Mouse (Mus musculus) retina, adult 2 months (tissue): ENCODE data around the gene Nradd.

ENCODE experiments used
- DNase-seq: peaks from one replicate; pipeline ENCODE4 v3.0.0-alpha.2; 2012; ENCODE audit warnings: low read depth, low spot score

The Nradd gene

GRCm38 (mm10) chr9:110652963-110653654 is 28.9 kb upstream of the Nradd start:
- no peak for DNase-seq

GRCm38 (mm10) chr9:110651931-110652722 is 27.9 kb upstream of the Nradd start:
- no peak for DNase-seq

- DNase-seq = no peak
These were observed 25.5 kb upstream of the Nradd start for GRCm38 (mm10) chr9:110649775-110650174.

DNA sequence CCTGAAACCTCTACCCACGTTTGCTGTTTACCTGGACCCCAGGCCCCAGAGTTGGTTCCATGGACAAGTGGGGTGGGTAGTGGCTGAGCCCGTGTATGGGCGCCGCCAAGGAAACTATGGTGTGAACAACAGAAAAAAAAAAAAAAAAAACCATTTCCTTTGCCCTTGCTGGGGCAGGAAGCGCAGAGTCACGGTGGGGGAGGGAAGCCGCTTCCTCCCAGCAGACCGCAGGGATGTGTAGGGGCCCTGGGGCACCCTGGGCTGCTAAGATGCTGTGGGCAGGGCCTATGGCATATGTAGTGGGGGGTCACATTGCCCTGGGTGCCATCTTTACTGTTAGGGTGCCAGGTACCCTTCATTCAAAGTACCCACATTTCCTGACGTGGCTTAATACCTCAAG is 21.0 kb upstream of the Nradd start:
- DNase-seq = no peak

DNA sequence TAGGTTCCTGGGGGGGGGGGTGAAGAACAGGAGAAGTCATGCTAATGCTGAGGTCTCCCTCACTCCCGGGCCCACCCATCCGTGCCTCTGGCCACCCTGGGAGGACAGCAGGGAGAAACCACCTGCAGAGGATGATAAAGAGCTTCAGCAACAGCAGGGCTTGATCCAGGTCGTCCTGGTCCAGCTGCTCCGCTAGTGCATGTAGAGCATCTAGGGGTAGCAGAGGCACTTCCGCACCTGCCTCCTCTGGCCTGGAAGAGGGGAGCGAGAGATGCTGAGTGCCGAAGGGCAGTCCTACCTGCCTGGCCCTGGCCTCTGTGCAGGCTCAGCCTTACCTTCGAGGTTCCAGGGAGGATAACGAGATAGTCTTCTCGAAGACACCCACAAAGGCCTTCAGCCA is 20.0 kb upstream of the Nradd start:
- no peak for DNase-seq

DNA sequence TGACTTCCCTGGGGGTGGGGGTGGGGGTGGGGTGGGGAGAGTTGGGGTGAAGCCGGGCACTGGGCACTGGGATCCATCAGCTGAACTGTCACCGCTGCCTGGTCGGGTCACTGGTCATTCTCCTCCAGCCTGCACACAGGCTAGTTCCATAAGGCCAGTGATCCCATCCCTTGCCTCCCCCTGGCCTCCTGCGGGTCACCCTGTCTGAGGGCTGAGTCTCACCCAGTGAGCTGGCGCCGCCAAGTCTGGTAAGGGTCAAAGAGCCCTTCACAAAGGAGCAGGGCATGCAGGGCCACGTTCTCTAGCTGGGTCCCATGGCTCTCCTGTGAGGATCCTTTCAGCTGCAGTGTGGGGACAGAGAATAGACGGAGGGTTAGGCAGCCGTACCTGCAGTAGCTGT is 19.5 kb upstream of the Nradd start:
- DNase-seq = no peak

- DNase-seq = no peak
These were observed 18.7 kb upstream of the Nradd start for GRCm38 (mm10) chr9:110642812-110643524.

GRCm38 (mm10) chr9:110641006-110641405 is 16.8 kb upstream of the Nradd start:
- DNase-seq = no peak

GRCm38 (mm10) chr9:110638611-110639021 is 14.4 kb upstream of the Nradd start:
- DNase-seq = no peak

DNA sequence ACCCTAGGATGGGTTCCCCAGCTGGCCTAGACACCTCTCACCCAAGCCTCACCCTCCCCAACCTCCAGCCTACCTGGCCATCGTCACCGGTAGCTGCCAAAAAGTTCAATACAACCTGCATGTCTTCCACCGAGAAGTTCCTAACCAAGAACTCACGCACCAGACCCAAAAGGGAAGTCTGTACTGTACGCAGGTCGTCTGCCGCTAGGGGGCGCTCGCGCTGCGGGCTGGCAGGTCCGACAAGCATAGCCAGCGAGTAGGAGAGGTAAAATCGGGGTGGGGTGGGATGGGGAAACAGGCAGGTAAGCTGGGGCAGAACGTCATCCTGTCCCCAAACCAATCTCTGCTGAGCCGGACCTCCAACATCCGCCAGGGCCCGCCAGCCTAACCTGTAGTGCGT is 11.0 kb upstream of the Nradd start:
- DNase-seq = peak; percentile 57

- DNase-seq = no peak
These were observed 9.6 kb upstream of the Nradd start for GRCm38 (mm10) chr9:110633882-110634281.

- DNase-seq = no peak
These were observed 8.4 kb upstream of the Nradd start for GRCm38 (mm10) chr9:110632671-110633070.

DNA sequence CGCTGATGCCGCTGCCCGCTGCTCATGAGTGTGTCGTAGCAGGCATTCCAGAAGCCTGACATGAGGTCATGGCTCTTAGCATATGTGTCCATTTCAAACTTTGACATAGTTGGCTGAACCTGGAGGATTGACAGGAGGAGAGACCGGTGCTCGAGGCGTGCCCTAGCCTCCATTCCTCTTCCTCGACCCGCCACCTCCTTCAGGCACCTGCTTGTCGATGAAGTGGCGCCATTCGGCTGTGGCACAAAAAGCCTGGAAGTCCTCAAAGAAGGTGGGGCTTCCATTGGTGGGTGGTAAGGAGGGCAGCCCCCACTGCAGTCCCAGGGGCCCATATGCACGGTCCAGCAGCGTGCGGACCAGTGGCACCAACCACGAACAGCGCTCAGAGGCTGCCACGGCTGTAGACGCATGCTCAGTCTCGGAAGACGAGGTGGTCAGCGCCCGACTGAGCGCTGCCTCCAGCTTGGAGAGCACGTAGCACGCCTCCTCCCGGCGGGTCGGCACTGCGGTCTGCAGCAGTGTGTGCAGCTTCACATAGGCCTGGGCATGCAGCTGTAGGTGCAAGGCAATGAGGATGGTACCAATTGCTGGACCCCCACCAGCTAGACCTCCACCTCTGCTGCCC is 7.5 kb upstream of the Nradd start:
- DNase-seq = no peak

DNA sequence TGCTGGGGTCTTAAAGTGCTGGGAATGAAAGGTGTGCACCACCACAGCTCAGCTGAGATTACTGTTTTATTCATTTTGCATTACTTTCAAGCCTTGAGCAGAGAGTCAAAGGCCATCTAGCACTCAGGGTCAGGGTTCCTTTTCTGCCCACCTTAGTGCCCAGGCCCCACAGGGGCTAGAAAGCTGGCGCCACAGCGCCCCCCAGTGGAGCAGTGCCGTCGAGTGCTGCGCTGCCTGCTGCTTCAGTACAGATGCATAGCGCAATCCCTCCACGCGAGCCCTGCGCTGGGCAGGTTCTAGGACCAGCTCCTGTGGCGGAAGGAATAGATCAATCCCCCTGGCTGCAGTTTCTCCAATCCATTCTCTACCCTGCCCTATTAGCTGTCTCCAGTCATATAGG is 6.9 kb upstream of the Nradd start:
- no peak for DNase-seq

DNA sequence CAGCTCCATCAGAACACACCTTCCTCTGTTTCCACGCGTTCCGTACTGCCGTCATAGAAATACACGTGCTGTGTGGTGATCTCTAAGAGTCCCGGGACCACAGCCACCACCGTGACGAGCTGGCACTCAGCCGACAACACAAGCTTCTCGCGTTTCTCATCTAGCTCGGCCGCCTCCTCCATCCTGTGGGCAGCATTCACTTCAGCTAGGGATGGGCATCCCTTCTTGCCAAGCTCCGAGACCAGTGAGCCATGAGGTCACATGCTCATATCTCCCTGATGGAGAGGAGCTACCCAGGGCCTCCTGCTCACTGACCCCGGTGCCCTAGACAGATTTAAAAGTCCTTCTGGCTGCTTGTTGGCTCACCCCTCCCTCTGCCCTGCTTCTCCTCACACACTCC is 5.9 kb upstream of the Nradd start:
- no peak for DNase-seq

- DNase-seq = no peak
These were observed 1.2 kb upstream of the Nradd start for GRCm38 (mm10) chr9:110625350-110625908.

DNA sequence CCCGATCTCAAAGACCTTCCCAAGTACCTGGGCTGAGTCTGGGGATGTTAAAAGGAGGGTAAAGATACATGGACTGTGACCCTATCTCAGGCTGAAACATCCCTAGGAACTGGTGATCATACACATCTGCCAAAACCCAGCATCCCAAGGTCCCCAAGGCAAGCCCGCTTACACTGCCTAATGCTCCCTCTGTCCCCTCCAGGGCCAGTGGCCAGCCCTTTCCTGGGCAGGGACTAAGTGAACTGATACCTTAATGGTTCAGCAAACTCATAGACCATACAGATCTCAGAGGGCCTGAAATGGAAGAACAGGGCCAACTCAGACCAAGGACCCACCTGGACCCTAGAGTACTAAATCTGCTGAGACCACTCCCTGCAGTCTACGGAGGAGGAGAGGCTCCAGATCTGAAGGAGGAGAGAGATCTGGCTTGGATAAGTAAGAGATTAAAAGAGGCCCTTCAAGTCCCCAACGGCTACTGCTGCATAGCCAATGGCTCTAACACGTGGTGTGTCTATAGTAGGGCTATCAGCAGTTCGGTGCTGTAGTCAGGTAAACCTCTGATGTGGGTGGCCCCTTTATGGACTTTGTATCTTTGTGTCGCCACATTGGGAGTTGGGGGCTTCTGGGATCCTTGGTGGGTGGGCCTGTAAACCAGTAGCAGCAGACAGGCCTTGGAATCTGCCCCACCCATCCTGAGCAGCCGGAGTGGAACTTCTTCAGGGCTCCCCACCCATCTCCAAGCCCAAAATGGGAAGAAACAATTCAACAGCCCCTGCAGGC is 646 bp downstream of the Nradd start:
- DNase-seq = no peak

- no peak for DNase-seq
These were observed 1.5 kb downstream of the Nradd start for GRCm38 (mm10) chr9:110622621-110623219.

DNA sequence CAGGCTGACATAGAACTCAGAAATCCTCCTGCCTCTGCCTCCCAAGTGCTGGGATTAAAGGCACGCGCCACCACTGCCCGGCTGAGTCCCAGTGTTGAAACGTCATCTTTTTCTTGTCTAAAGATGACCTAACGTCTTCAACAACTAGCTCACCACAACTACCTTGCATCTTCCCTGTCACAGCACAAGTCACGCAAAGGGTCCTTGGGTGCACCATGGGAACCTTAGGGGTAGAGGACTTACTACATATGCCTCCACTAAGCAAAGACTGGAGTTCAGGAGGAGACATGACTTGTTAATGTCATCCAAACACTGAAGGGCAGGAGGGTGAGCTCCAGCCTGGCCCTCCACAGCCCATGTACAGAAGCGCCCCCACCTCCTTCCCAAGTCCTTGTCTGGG is 3.6 kb downstream of the Nradd start:
- no peak for DNase-seq

DNA sequence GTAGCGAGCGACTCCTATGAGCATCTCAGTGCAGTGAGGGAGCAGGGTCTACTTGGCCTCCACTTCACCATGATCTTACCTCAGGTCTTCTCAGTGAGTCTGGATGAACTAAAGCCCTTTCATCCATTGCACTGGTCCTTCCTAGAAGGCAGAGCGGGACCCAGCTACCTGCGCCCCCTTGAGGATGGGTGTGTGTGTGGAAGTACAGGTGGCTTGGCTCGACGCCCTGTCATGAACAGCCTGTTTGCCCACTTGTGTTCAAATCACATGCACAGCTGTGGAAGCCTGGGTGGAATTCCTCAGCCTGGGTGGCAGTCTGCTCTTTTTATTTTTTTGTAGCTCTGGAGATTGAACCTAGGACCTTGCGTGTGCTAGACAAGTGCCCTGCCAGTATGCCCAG is 4.1 kb downstream of the Nradd start:
- no peak for DNase-seq

- no peak for DNase-seq
These were observed 7.2 kb downstream of the Nradd start for GRCm38 (mm10) chr9:110617081-110617480.
